In genomic region chr11:50559108-50559507, GRCm38 (mm10) we compare ENCODE assay signal across 8 mouse cellular contexts. TPM values are rescaled to one million over a fixed set of nuclear protein-coding genes. Genes with fewer than 3 reads are reported as not detected.
A peak's percentile ranks its signal among the peaks of the same experiment; 100 is the strongest.
DNase-seq lines count a peak whose midpoint lies in the region; ATAC-seq and TF ChIP-seq lines count a peak whose summit lies in the region.

No protein-coding gene starts in this region.

- H3K4me2 ChIP-seq in limb, embryonic 14.5 days (replicated peaks; ENCODE audit: low read depth, low read length, severe bottlenecking), result no peak overlapping the region

- ATAC-seq in limb, embryonic 14.5 days (ENCODE audit: low FRiP score, low read depth), result no peak
- 0 out of 2 replicates have a peak, but pooled peaks have one; percentile 39 for ATAC-seq in erythroid progenitor cell, adult 5-6 weeks (replicated peaks; ENCODE audit: low FRiP score, poor library complexity, severe bottlenecking)
- ATAC-seq in megakaryocyte-erythroid progenitor cell, adult 5-6 weeks (replicated peaks; ENCODE audit: low FRiP score, low TSS enrichment, poor library complexity, severe bottlenecking), result peak; percentile 73

- no peak overlapping the region for H3K27ac ChIP-seq in limb, embryonic 14.5 days (replicated peaks; ENCODE audit: low read depth, low read length)
- H3K27ac ChIP-seq in limb, embryonic 10.5 days, result no peak overlapping the region

- H3K4me1 ChIP-seq in limb, embryonic 14.5 days (ENCODE audit: control insufficient read depth, insufficient read depth, low read length), result 0 out of 2 replicates have a peak, but pooled peaks cover 2% of the 10 kb centered on the region
- peaks cover 7% of the 10 kb centered on the region for H3K4me1 ChIP-seq in limb, embryonic 10.5 days

- WGBS in limb, embryonic 14.5 days, result 34% methylated on average over 4 of the region's 4 CpGs
- 35% methylated on average over 4 of the region's 4 CpGs for WGBS in limb, embryonic 10.5 days

- DNase-seq in adrenal gland, adult 2 months, result peak; percentile 12
- DNase-seq in adrenal gland, postnatal 14 days, result no peak
- peak; percentile 21 for DNase-seq in limb, embryonic 14.5 days (ENCODE audit: low spot score)
- no peak for DNase-seq in limb, embryonic 10.5 days (ENCODE audit: low spot score)
- no peak for DNase-seq in spleen, postnatal 4 days (ENCODE audit: low spot score in 2 of 2)
- no peak for DNase-seq in right cerebral cortex, adult 18-20 months

- H3K36me3 ChIP-seq in limb, embryonic 14.5 days (ENCODE audit: control insufficient read depth, insufficient read depth, low read length), result no peaks in the 10 kb centered on the region
- no peaks in the 10 kb centered on the region for H3K36me3 ChIP-seq in limb, embryonic 10.5 days

- H3K9ac ChIP-seq in limb, embryonic 14.5 days (ENCODE audit: low read depth, low read length, severe bottlenecking), result no peak overlapping the region

- H3K4me3 ChIP-seq in limb, embryonic 14.5 days (replicated peaks; ENCODE audit: low read length), result no peak overlapping the region
- no peak overlapping the region for H3K4me3 ChIP-seq in limb, embryonic 10.5 days

- H3K27me3 ChIP-seq in limb, embryonic 14.5 days (ENCODE audit: control insufficient read depth, insufficient read depth, low read length), result no peaks in the 10 kb centered on the region
- no peaks in the 10 kb centered on the region for H3K27me3 ChIP-seq in limb, embryonic 10.5 days (ENCODE audit: low read depth, poor library complexity, severe bottlenecking)

- H3K9me3 ChIP-seq in limb, embryonic 14.5 days (ENCODE audit: control insufficient read depth, low read length), result no peaks in the 10 kb centered on the region
- H3K9me3 ChIP-seq in limb, embryonic 10.5 days (replicated peaks), result no peaks in the 10 kb centered on the region

- TF ChIP-seq POLR2A in limb, embryonic 14.5 days (IDR thresholded peaks at IDR 0.05; ENCODE audit: borderline replicate concordance, extremely low read depth, insufficient read depth, insufficient read length), result no peak

RNA-seq across cellular contexts. Expression of gene Adamts2, which starts 42.8 kb away (rescaled TPM):
- 1 to 10 TPM; 4.4 to 9.1 TPM for total RNA-seq in adrenal gland, adult 2 months (2021)
- 10.0 and 10.8 TPM in 2 replicates for polyA plus RNA-seq in adrenal gland, adult 2 months (2012; rRNA removed)
- total RNA-seq in adrenal gland, postnatal 14 days (2021), result 14.2 and 14.4 TPM in 2 replicates
- polyA plus RNA-seq in limb, embryonic 14.5 days (2012; rRNA removed), result 34.9 and 38.7 TPM in 2 replicates
- 18.9 and 19.4 TPM in 2 replicates for polyA plus RNA-seq in limb, embryonic 14.5 days (2014; fragmentation: Nextera tagmentation; extraction: Ambion mirVana)
- 0.46 and 0.72 TPM in 2 replicates for polyA plus RNA-seq in limb, embryonic 10.5 days (2016; fragmentation: Nextera tagmentation; extraction: Ambion mirVana)
- 0.36 and 0.42 TPM in 2 replicates for total RNA-seq in erythroid progenitor cell, adult 5-6 weeks (2015; ENCODE audit: low replicate concordance)
- 0.39 TPM in 1 of 2 replicates, not detected in the other for total RNA-seq in erythroid progenitor cell, adult 5-6 weeks (2017; ENCODE audit: low replicate concordance)
- not detected in 2 replicates for total RNA-seq in megakaryocyte-erythroid progenitor cell, adult 5-6 weeks (2014; fragmentation: Nextera tagmentation)
- not detected in 2 replicates for total RNA-seq in megakaryocyte-erythroid progenitor cell, adult 5-6 weeks (2017)

Comparison
In these comparisons a context has a peak if more than half of its experiments do, and no peak if none do; other contexts are left out.
1. DNase-seq: peak in adrenal gland, adult 2 months (single experiment) and limb, embryonic 14.5 days (single experiment); none in adrenal gland, postnatal 14 days (single experiment), limb, embryonic 10.5 days (single experiment), spleen, postnatal 4 days (0 of 2) and right cerebral cortex, adult 18-20 months (single experiment).